Mouse (Mus musculus) liver, adult 2 months (tissue): ENCODE measurements at regions not wholly inside any gene's neighbourhood (a gene's known extent, or its start where the extent isn't known, plus 50 kb on each side); places are given as distances from the start of the nearest gene placed in this dataset.

Experiments used
- CTCF ChIP-seq: fragments of 200-500 bp; IDR thresholded peaks from 2 replicates; pipeline ENCODE4 v1.5.1; 2011; ENCODE audit warnings: low read depth, low read length, control low read depth
- POLR2A ChIP-seq: fragments of 200-500 bp; IDR thresholded peaks from 2 replicates; pipeline ENCODE4 v1.6.1; 2011; ENCODE audit warnings: low read length, control low read depth; ENCODE audit not compliant: insufficient read depth; ENCODE audit errors: extremely low read depth

DNA sequence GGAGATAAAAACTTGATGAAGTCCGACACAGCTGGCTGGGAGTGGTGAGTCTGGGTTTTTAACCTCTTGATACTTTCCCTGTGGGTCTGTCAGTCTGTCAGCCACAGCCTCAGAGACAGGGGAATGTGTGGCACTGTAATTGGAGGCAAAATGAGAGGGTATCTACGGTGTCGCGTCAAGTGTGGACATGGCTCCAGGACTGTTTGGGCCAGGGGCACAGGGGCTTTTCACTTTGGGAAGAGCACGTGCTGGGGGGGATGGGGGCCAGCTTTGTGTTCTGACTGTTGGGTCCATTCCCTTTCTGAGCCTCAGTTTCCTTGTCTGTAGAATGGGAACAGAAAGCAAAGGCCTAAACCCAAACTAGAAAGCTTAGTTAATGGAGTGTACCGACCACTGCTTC lies 51.5 kb upstream of the Ppara start:
- TF ChIP-seq CTCF: no peak
- no peak for TF ChIP-seq POLR2A
